Mouse (Mus musculus) c-Kit-positive CD71-positive TER-119-positive erythroid progenitor cells, embryonic 14.5 days (primary cell): ENCODE data around the gene Dscaml1.
A peak's percentile ranks its signal among the peaks of the same experiment; 100 is the strongest.
"Not testable (repeated sequence)": the region's sequence is repeated elsewhere in the genome, so short reads cannot be mapped to it uniquely, and the experiment has no call there.

ENCODE experiments used
- DNase-seq: peaks from one replicate; pipeline ENCODE4 v3.0.0-alpha.2; 2013; ENCODE audit warnings: low spot score

Dscaml1 gene

GRCm38 (mm10) chr9:45693424-45694237 lies 267.2 kb downstream of the Dscaml1 start:
- DNase-seq, result no peak

- DNase-seq, result no peak
Observed at GRCm38 (mm10) chr9:45694256-45694655, 267.8 kb downstream of the Dscaml1 start.

- no peak for DNase-seq
Observed at GRCm38 (mm10) chr9:45699171-45699570, 272.7 kb downstream of the Dscaml1 start.

- no peak for DNase-seq
Observed at GRCm38 (mm10) chr9:45703236-45703635, 276.8 kb downstream of the Dscaml1 start.

GRCm38 (mm10) chr9:45704441-45704840 lies 278.0 kb downstream of the Dscaml1 start:
- no peak for DNase-seq

GRCm38 (mm10) chr9:45710300-45710699 lies 283.9 kb downstream of the Dscaml1 start:
- no peak for DNase-seq

- peak; percentile 9 for DNase-seq
Observed at GRCm38 (mm10) chr9:45715387-45715786, 289.0 kb downstream of the Dscaml1 start.

- no peak for DNase-seq
Observed at GRCm38 (mm10) chr9:45719997-45720396, 293.6 kb downstream of the Dscaml1 start.

GRCm38 (mm10) chr9:45731851-45732250 lies 305.4 kb downstream of the Dscaml1 start:
- no peak for DNase-seq

- DNase-seq, result no peak
Observed at GRCm38 (mm10) chr9:45733246-45733645, 306.8 kb downstream of the Dscaml1 start.

- no peak for DNase-seq
Observed at GRCm38 (mm10) chr9:45739001-45739701, 312.7 kb downstream of the Dscaml1 start.

GRCm38 (mm10) chr9:45739702-45740583 lies 313.5 kb downstream of the Dscaml1 start:
- DNase-seq, result no peak

GRCm38 (mm10) chr9:45740584-45740980 lies 314.2 kb downstream of the Dscaml1 start:
- DNase-seq, result no peak

GRCm38 (mm10) chr9:45745451-45745850 lies 319.0 kb downstream of the Dscaml1 start:
- DNase-seq, result peak; percentile 8

GRCm38 (mm10) chr9:45749917-45750316 lies 323.5 kb downstream of the Dscaml1 start:
- DNase-seq, result no peak

- DNase-seq, result peak; percentile 39
Observed at GRCm38 (mm10) chr9:45754452-45755091, 328.1 kb downstream of the Dscaml1 start.

GRCm38 (mm10) chr9:45766195-45766594 lies 339.8 kb downstream of the Dscaml1 start:
- no peak for DNase-seq

GRCm38 (mm10) chr9:45767155-45767554 lies 340.7 kb downstream of the Dscaml1 start:
- no peak for DNase-seq

GRCm38 (mm10) chr9:45768421-45768820 lies 342.0 kb downstream of the Dscaml1 start:
- no peak for DNase-seq

GRCm38 (mm10) chr9:45769596-45769995 lies 343.2 kb downstream of the Dscaml1 start:
- no peak for DNase-seq

GRCm38 (mm10) chr9:45774088-45774487 lies 347.7 kb downstream of the Dscaml1 start:
- no peak for DNase-seq

- DNase-seq, result not testable (repeated sequence)
Observed at GRCm38 (mm10) chr9:45776176-45776575, 349.7 kb downstream of the Dscaml1 start.
